Mouse (Mus musculus) cerebellum, adult (tissue): Measurements from ENCODE around the gene Ifna5.

Experiments
- ATAC-seq: cut with Nextera tagmentation; 2 replicates; pipeline ENCODE4 v1.9.2; 2017; ENCODE audit warnings: mild to moderate bottlenecking, moderate library complexity, mixed read lengths; ENCODE audit not compliant: insufficient number of reproducible peaks, low FRiP score, low TSS enrichment

Gene Ifna5

DNA sequence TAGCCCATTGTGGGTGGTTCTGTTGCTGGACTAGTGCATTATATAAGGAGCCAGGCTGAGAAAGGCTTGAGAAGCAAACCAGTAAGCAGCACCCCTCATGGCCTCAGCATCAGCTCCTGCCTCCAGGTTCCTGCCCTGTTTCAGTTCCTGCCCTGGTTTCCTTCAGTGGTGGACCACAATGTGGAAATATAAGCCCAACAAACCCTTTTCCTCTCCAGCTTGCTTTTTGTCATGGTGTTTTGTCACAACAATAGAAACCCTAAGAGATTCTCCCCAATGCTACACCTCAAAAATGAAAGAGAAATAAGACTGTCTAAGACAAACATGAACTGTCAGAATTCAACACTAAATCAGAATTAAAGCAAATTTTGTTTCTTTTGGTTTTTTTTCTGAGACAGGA is 23.9 kb downstream of the Ifna5 start:
- no peak for ATAC-seq

DNA sequence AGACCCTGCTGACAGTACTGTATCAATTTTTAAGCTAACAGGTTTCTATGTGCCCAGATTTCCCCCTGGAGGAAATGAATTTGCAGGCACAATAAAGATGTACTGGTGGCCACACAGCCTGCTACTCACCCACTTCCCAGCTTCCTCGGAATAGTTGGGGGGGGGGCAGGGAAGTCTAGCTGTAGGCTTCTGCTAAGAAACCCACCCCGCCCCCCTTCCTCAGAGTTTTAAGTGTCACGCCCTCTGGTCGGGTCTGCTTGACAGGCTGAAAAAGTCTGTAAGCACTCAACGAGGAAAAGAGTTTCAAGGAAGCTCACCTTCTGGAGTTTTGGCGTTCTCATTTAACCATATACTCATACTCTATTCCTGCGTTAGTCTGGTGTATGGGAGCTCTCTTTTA is 28.0 kb downstream of the Ifna5 start:
- ATAC-seq, result no peak

DNA sequence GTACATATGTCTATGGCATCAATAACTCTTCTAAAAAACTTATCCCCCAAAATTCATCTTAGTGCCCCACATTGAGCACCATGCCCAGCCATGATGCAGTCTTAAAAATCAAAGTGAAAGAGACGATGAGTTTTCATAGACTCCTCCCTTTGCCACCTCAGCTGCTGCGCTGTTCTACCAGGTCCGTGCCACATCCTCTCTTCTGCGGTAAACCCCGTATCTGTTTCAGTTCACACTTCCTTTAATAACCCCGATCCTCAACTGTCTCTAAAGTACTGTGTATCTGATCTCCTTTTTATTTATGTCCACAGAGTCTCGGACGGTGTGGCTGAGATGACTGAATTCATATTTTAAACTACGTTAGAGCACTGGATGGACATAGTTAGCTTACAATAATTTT is 29.3 kb downstream of the Ifna5 start:
- no peak for ATAC-seq

DNA sequence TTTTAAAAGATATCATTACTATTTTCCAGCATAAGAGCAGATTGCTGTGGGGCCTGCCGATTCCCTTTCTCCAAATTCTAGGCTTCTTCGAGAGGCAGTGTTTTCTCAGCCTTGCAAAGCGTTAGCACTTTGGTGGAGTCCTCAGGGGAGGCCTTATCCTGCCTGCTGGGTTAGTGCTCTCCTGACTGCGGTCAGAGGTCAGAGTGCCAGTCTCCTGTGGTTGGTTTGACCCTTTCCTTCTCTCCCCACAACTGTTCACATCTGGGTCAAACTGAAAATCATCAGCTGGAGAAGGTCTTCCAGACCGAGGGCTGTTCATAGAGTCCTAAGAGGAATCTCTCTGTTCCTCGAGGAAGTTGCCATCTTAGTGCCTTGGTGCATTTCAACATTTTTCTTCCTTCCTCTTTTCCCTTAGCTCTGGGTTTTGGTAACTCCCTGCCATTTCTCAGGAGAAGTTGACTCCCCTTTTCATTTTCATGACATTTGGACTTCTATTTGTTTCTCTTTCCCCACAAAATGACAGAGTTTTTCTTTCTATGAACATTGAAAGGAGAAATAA is 29.8 kb downstream of the Ifna5 start:
- no peak for ATAC-seq

DNA sequence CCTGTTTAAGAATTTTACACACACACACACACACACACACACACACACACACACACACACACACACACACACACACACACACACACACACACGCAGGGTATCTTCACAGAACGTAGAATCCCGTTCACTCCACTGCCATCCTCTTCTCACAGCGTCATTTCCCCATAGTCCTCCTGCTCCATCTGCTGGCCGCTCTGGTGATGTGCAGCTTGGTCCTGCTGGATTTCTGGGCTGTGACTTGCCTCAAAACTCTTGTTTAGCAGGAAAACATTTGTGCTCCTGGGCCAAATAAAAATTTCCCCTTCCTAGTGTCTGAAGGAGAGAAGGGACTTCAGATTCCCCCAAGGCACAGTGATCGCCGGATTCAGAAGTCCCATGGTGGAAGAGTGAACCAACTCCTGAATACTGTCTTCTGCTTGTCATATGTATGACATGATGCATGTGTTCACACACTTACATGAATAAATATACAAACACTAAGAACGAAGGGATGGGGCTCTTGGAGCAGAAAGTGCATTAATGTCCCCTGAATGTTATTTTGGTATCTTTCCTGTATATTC is 32.1 kb downstream of the Ifna5 start:
- ATAC-seq, result peak; percentile 94

- ATAC-seq, result peak; percentile 62
These were observed 32.9 kb downstream of the Ifna5 start for GRCm38 (mm10) chr4:88867926-88868911.

GRCm38 (mm10) chr4:88872691-88873090 is 37.4 kb downstream of the Ifna5 start:
- no peak for ATAC-seq

DNA sequence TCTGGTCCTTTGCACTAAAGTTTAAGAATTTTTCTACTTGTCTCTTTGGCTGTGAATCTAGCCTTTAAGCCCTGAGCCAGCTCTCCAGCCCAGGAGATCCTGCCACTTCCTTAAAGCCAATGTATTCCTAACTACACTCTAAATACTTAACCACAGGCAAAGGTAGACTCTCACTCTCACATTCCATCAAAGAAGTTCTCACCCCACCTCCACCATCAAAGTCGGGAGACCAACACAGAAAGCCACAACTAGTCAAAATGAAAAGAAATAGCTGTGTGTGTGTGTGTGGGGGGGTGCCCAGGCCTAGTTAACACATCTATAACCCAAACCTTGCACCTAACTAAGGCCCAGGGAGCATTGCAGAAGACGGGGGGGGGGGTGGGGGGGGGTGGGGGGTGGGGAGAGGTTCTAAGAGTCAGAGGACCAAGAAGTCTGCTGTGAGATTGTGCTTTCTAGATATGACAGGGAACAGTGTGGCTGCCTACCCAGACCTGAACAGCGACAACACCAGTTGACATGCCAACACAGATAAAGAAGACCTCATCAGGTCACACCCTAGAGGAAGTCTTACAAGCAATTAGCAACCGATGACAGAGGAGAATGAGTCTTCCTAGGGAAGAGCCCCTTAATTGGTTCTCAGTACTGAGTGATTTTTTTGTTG is 40.2 kb downstream of the Ifna5 start:
- ATAC-seq, result no peak

GRCm38 (mm10) chr4:88876520-88876919 is 41.2 kb downstream of the Ifna5 start:
- no peak for ATAC-seq

DNA sequence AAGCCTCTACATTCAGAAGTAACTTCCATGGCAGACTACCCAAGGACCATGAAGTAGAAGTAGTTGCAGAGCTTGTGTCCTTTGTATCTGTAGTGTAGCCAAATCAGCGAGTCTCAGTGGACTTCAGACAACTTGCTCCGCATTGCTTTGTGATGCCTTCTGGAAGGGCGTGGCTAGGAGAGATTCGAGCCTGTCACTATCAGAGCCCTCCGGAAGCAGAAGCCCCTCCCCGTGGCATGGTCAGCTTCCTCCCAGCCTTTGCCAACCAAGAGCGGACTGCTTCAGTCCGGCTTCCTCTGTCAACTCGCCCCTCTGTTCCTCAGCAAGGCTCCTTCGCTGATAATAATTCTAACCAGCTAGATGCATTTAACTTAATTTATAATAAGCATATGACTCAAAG is 42.9 kb downstream of the Ifna5 start:
- ATAC-seq, result no peak

DNA sequence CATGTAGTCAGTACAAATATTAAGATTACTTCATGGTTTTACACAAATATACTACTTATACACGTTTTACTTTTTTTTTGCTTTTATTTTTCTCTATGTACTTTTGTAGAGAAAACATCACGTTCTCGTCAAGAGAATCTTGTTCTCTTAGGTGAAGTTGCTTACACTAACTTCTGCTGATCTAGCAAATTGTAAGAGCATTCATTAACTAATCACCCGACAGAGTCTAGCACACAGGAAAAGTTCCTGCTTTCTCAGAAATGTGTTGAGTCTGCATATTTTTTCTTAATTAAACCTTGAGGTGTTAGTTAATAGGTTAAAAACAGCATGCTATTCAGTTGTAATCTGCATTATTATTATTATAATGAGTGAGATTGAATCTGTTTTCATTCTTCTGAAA is 43.4 kb downstream of the Ifna5 start:
- ATAC-seq, result no peak

DNA sequence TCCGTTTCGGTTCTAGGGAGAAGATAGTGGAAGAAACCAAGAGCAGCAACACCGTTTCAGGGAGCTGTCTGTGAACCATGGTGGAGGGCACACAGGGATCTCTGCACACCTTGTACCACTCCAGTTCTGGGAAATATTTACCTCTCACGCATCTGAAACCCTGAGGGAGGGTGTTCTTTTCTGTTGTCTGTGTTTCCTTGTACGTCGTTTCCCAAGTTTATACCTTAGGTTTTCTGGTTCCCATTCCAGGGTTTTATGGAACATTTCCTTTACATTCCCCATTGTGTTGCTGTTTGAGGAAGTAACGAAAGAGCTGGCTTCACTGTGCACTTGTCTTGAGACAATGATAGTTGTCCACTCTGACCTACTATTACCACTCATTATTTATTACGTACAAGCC is 44.8 kb downstream of the Ifna5 start, which contains the start of gene Ifne:
TSS of gene Ifne (minus strand) at position 101 of the 400 bp plus-strand sequence.
- ATAC-seq, result no peak
